Mouse (Mus musculus) limb, embryonic 15.5 days (tissue): ENCODE data around the gene Samd10. TPM values are rescaled to one million over a fixed set of nuclear protein-coding genes. Genes with fewer than 3 reads are reported as not detected.

Source experiments
- ATAC-seq: fragments of 200-750 bp; cut with Nextera tagmentation; 2 replicates; pipeline ENCODE4 v1.8.0; 2017; ENCODE audit warnings: low read depth, moderate TSS enrichment; ENCODE audit not compliant: insufficient number of reproducible peaks, low FRiP score, low TSS enrichment
- H3K27ac ChIP-seq: fragments of 300-500 bp; sonication (generic); 2 replicates; pipeline ENCODE4 v1.5.1; 2015; ENCODE audit warnings: moderate library complexity, mild to moderate bottlenecking, inconsistent platforms
- H3K27me3 ChIP-seq: fragments of 300-500 bp; sonication (generic); 2 replicates; pipeline ENCODE4 v1.6.1; 2015; ENCODE audit warnings: inconsistent platforms
- H3K36me3 ChIP-seq: fragments of 300-500 bp; sonication (generic); 2 replicates; pipeline ENCODE4 v1.6.1; 2015; ENCODE audit warnings: inconsistent platforms
- H3K4me1 ChIP-seq: fragments of 300-500 bp; sonication (generic); 2 replicates; pipeline ENCODE4 v1.6.1; 2015; ENCODE audit warnings: inconsistent platforms
- H3K4me2 ChIP-seq: fragments of 300-500 bp; sonication (generic); 2 replicates; pipeline ENCODE4 v1.6.1; 2015; ENCODE audit warnings: mild to moderate bottlenecking, inconsistent platforms
- H3K4me3 ChIP-seq: fragments of 300-500 bp; sonication (generic); 2 replicates; pipeline ENCODE4 v1.5.1; 2015; ENCODE audit warnings: mild to moderate bottlenecking, inconsistent platforms
- H3K9ac ChIP-seq: fragments of 300-500 bp; sonication (generic); 2 replicates; pipeline ENCODE4 v1.6.1; 2015; ENCODE audit warnings: inconsistent platforms
- H3K9me3 ChIP-seq: fragments of 300-500 bp; sonication (generic); 2 replicates; pipeline ENCODE4 v1.6.1; 2016; ENCODE audit warnings: inconsistent platforms
- WGBS: fragments of 180-500 bp; shearing (Covaris S2); methylation state at CpG from one replicate; pipeline ENCODE4 v1.1.7; 2015; 5-methylcytosine and 5-hydroxymethylcytosine counted together
- polyA plus RNA-seq: library from polyadenylated mRNA; unstranded; fragments of >200 nt; fragmentation: Nextera tagmentation; extraction: Ambion mirVana; gene quantifications from 2 replicates; pipeline ENCODE4 v1.2.1, GENCODE M21; 2015

The Samd10 gene
- polyA plus RNA-seq, 1 experiment from 2014 or later: 11.0 TPM

GRCm38 (mm10) chr2:181589732-181590105, 9.3 kb downstream of the Samd10 start:
- peaks cover 22% of the 10 kb centered on the region for H3K4me1 ChIP-seq
- 94% methylated on average over 9 of the region's 9 CpGs for WGBS
- H3K4me2 ChIP-seq: no peak overlapping the region
- peaks cover 60% of the 10 kb centered on the region for H3K36me3 ChIP-seq
- H3K27ac ChIP-seq: no peak overlapping the region
- no peak for ATAC-seq
- no peak overlapping the region for H3K4me3 ChIP-seq
- no peak overlapping the region for H3K9ac ChIP-seq
- H3K27me3 ChIP-seq: no peaks in the 10 kb centered on the region
- H3K9me3 ChIP-seq: no peaks in the 10 kb centered on the region

GRCm38 (mm10) chr2:181589011-181589731, 9.8 kb downstream of the Samd10 start:
- Histone ChIP-seq H3K4me2 (no peak overlapping the region), H3K27ac (no peak overlapping the region), H3K27me3 (no peaks in the 10 kb centered on the region), H3K4me3 (no peak overlapping the region), H3K9me3 (no peaks in the 10 kb centered on the region), H3K36me3 (peaks cover 65% of the 10 kb centered on the region), H3K4me1 (peaks cover 22% of the 10 kb centered on the region), H3K9ac (no peak overlapping the region)
- 91% methylated on average over 10 of the region's 10 CpGs for WGBS
- no peak for ATAC-seq

DNA sequence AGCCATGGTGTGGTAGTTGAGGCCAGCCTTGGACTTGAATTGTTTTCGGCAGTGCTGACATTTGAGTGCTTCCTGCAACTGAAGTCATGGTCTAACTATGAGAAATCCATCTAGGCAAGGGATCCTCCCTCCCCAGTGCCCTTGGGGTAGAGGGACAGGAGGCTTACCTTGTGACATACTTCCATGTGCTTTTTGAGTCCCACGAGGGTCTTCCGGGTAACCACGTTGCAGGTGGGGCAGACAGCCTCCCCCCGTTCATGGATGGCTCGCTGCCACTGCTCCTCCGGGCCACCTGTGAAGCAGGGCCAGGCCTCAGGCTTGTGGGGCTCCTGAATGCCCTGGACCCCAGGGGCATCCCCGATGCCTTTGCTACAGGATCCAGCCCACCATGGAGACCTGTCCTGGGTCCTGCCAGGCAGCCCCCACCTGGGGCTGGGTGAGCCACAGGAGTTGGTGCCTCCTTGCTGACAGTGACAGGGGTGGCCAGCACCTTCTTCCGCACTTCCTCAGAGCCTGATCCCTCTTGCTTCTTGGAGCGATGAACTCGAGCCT, 10.7 kb downstream of the Samd10 start:
- no peak overlapping the region for H3K4me2 ChIP-seq
- WGBS: 92% methylated on average over 11 of the region's 11 CpGs
- no peak overlapping the region for H3K27ac ChIP-seq
- no peaks in the 10 kb centered on the region for H3K9me3 ChIP-seq
- no peak overlapping the region for H3K4me3 ChIP-seq
- no peak overlapping the region for H3K9ac ChIP-seq
- peaks cover 74% of the 10 kb centered on the region for H3K36me3 ChIP-seq
- H3K27me3 ChIP-seq: no peaks in the 10 kb centered on the region
- ATAC-seq: no peak
- peaks cover 22% of the 10 kb centered on the region for H3K4me1 ChIP-seq

DNA sequence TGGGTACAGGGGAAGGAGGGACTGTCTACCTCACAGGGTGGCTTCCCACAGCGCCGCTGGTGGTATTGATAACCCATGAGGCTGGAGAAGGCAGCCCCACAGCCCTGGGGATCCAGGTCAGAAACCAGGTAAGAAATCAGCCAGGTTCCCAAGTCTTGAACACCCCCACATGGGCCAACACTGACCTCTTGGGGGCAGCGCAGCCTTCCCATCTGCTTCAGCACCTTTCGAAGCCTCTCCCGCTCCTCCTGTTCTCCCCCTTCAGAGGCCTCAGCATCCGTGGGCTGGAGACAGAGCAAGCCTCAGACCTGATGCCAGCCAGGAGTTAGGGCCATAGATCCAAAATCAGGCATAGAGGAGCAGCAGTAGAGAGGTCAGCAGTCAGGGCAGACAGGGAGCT, 11.2 kb downstream of the Samd10 start:
- Histone ChIP-seq H3K27me3 (no peaks in the 10 kb centered on the region), H3K9ac (no peak overlapping the region), H3K27ac (no peak overlapping the region), H3K36me3 (peaks cover 74% of the 10 kb centered on the region), H3K4me3 (no peak overlapping the region), H3K4me2 (no peak overlapping the region), H3K9me3 (no peaks in the 10 kb centered on the region), H3K4me1 (peaks cover 17% of the 10 kb centered on the region)
- ATAC-seq: no peak
- 79% methylated on average over 6 of the region's 6 CpGs for WGBS

- Histone ChIP-seq H3K4me3 (no peak overlapping the region), H3K9ac (no peak overlapping the region), H3K9me3 (no peaks in the 10 kb centered on the region), H3K4me1 (peaks cover 8% of the 10 kb centered on the region), H3K27me3 (no peaks in the 10 kb centered on the region), H3K27ac (no peak overlapping the region), H3K36me3 (peaks cover 74% of the 10 kb centered on the region), H3K4me2 (no peak overlapping the region)
- whole genome bisulfite sequencing: 93% methylated on average over 3 of the region's 3 CpGs
- ATAC-seq: no peak
These were observed 12.9 kb downstream of the Samd10 start for GRCm38 (mm10) chr2:181586124-181586523.

DNA sequence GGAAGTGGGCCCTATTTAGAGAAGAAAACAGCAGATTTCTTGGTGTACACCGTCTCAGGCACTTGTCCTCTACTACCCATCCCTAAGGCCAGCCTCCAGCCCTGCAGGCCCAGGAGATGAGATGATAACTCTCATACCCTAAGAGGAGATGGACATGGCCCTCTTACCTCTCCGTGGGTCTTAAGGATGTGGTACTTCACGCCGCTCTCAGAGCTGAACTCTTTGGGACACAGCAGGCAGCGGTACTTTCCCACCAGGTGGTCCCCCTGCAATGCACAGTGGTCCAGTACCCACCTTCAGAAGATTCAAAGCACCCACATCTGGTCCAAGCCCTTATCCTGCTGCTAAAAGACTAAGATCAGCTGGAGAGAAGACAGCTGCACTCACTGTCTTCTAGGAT, 13.5 kb downstream of the Samd10 start:
- Histone ChIP-seq H3K4me1 (peaks cover 6% of the 10 kb centered on the region), H3K27me3 (no peaks in the 10 kb centered on the region), H3K4me3 (no peak overlapping the region), H3K4me2 (no peak overlapping the region), H3K9me3 (no peaks in the 10 kb centered on the region), H3K36me3 (peaks cover 71% of the 10 kb centered on the region), H3K9ac (no peak overlapping the region), H3K27ac (no peak overlapping the region)
- no peak for ATAC-seq
- whole genome bisulfite sequencing: 85% methylated on average over 5 of the region's 5 CpGs

DNA sequence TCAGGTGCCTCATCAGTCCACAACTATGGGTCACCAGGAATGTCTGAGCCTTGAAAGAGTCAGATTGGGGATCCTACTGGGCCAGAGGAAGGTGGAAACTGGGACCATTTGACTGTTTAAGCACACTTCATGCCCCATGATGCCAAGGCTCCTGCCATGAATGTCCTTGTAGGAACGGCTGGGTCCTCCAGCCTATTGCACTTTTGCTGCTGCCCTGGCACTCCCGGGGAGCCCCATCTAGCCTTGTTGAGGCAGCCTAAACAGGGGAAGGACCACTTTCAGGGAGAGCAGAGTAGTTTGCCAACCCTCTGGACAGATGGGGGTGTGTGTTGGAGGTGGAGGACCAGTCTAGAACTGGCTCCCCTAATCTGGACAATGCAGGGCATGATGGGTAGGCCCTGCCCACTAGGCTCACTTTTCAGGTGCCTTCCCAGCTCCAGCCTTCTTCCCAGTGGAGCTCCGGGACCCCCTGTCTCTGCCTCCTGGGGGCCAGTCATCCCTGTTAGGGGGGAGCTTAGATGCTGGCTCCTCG, 14.5 kb downstream of the Samd10 start, which contains the start of gene Uckl1:
Gene Uckl1 (minus strand): TSS at position 482 of the 532 bp plus-strand sequence.
- no peak for ATAC-seq
- H3K4me1 ChIP-seq: peaks cover 10% of the 10 kb centered on the region
- no peak within 1 kb of the TSS for H3K4me3 ChIP-seq
- WGBS: 87% methylated on average over 4 of the region's 4 CpGs
- no peaks in the 10 kb centered on the region for H3K27me3 ChIP-seq
- peaks cover 60% of the 10 kb centered on the region for H3K36me3 ChIP-seq
- H3K27ac ChIP-seq: no peak within 1 kb of the TSS
- no peak within 1 kb of the TSS for H3K4me2 ChIP-seq
- H3K9ac ChIP-seq: no peak within 1 kb of the TSS
- no peaks in the 10 kb centered on the region for H3K9me3 ChIP-seq

DNA sequence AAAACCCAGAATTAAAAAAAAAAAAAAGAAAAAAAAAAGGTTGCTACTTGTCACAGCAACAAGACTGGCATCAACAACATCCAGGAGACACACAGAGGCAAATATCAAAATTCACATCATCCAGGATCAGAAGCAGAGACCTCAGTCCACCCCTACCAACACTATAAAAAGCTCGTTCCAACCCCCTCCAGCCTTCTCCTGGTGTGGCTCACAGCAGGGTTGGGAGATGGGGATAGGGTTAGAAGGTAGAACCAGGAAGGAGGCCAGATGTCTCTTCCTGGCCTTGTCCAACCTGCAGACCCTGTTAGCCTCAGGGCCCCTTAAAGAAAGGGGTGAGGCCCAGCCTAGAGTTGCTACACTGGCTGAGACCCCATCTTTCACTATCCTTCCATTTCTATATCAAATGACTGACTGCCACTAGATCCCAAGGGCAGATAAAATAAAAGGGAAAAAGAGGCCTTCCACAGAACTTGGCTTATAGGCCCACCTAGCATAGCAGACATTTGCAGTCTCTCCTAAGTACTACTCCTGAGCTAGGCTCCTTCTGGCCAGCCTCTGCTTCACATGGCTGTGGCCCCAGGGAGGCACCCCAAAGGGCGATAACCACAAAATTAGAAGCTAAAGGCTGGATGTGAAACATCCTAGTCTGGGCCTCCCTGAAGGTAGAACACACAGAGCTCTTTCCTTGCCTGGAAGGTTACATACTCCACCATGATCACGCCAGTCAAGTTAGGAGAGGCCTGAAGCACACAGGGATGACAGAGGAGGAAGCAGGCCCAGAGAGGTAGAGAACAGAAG, 15.4 kb downstream of the Samd10 start:
- H3K4me3 ChIP-seq: no peak overlapping the region
- H3K4me2 ChIP-seq: no peak overlapping the region
- no peak overlapping the region for H3K27ac ChIP-seq
- 86% methylated on average over 3 of the region's 3 CpGs for WGBS
- peaks cover 52% of the 10 kb centered on the region for H3K36me3 ChIP-seq
- no peak overlapping the region for H3K9ac ChIP-seq
- no peaks in the 10 kb centered on the region for H3K27me3 ChIP-seq
- peaks cover 16% of the 10 kb centered on the region for H3K4me1 ChIP-seq
- no peaks in the 10 kb centered on the region for H3K9me3 ChIP-seq
- ATAC-seq: no peak

- no peaks in the 10 kb centered on the region for H3K9me3 ChIP-seq
- H3K9ac ChIP-seq: no peak overlapping the region
- no peak overlapping the region for H3K27ac ChIP-seq
- WGBS: 82% methylated on average over 1 of the region's 1 CpGs
- peaks cover 18% of the 10 kb centered on the region for H3K4me1 ChIP-seq
- H3K4me3 ChIP-seq: no peak overlapping the region
- H3K36me3 ChIP-seq: peaks cover 46% of the 10 kb centered on the region
- ATAC-seq: no peak
- no peaks in the 10 kb centered on the region for H3K27me3 ChIP-seq
- H3K4me2 ChIP-seq: no peak overlapping the region
These were observed 16.1 kb downstream of the Samd10 start for GRCm38 (mm10) chr2:181582939-181583338.

- WGBS: 87% methylated on average over 2 of the region's 2 CpGs
- Histone ChIP-seq H3K27ac (no peak overlapping the region), H3K27me3 (no peaks in the 10 kb centered on the region), H3K4me1 (peaks cover 18% of the 10 kb centered on the region), H3K9ac (no peak overlapping the region), H3K4me2 (no peak overlapping the region), H3K4me3 (no peak overlapping the region), H3K36me3 (peaks cover 41% of the 10 kb centered on the region), H3K9me3 (no peaks in the 10 kb centered on the region)
- no peak for ATAC-seq
These were observed 16.7 kb downstream of the Samd10 start for GRCm38 (mm10) chr2:181582358-181582757.

GRCm38 (mm10) chr2:181581402-181582120, 17.5 kb downstream of the Samd10 start:
- under 1% methylated on average over 49 of the region's 49 CpGs for WGBS
- Histone ChIP-seq H3K4me3 (peak overlapping the region; percentile 78), H3K9me3 (no peaks in the 10 kb centered on the region), H3K27me3 (no peaks in the 10 kb centered on the region), H3K4me1 (peaks cover 18% of the 10 kb centered on the region), H3K9ac (peak overlapping the region; percentile 80), H3K36me3 (peaks cover 33% of the 10 kb centered on the region), H3K27ac (peak overlapping the region; percentile 95), H3K4me2 (peak overlapping the region; percentile 94)
- ATAC-seq: peak; percentile 58
